Mouse (Mus musculus) hindbrain, postnatal 0 days (tissue): Measurements from ENCODE around the gene Znrf1. TPM values are rescaled to one million over a fixed set of nuclear protein-coding genes. Genes with fewer than 3 reads are reported as not detected.

ENCODE experiments used
- ATAC-seq: fragments of 200-750 bp; cut with Nextera tagmentation; 2 replicates; pipeline ENCODE4 v1.8.0; 2017; ENCODE audit warnings: mild to moderate bottlenecking, moderate TSS enrichment, moderate library complexity
- DNase-seq: peaks from one replicate; pipeline ENCODE4 v3.0.0-alpha.2; 2015; ENCODE audit warnings: low spot score
- H3K27ac ChIP-seq: fragments of 300-500 bp; sonication (generic); 2 replicates; pipeline ENCODE4 v1.5.1; 2014; ENCODE audit warnings: mild to moderate bottlenecking
- H3K27me3 ChIP-seq: fragments of 300-500 bp; sonication (generic); 2 replicates; pipeline ENCODE4 v1.6.1; 2014; ENCODE audit warnings: low read length, mixed read lengths; ENCODE audit not compliant: insufficient read depth
- H3K36me3 ChIP-seq: fragments of 300-500 bp; sonication (generic); 2 replicates; pipeline ENCODE4 v1.6.1; 2014; ENCODE audit warnings: low read length, mixed read lengths; ENCODE audit not compliant: insufficient read depth
- H3K4me1 ChIP-seq: fragments of 300-500 bp; sonication (generic); 2 replicates; pipeline ENCODE4 v1.6.1; 2014; ENCODE audit warnings: antibody characterized with exemption, low read length, mixed read lengths; ENCODE audit not compliant: insufficient read depth
- H3K4me2 ChIP-seq: fragments of 300-500 bp; sonication (generic); 2 replicates; pipeline ENCODE4 v1.6.1; 2014; ENCODE audit warnings: low read depth, mild to moderate bottlenecking, low read length, moderate library complexity, mixed read lengths
- H3K4me3 ChIP-seq: fragments of 300-500 bp; sonication (generic); 2 replicates; pipeline ENCODE4 v1.5.1; 2014; ENCODE audit warnings: low read length
- H3K9ac ChIP-seq: fragments of 300-500 bp; sonication (generic); replicated peaks from 2 replicates; pipeline ENCODE4 v1.6.1; 2014; ENCODE audit warnings: mild to moderate bottlenecking, low read length, moderate library complexity, mixed read lengths
- H3K9me3 ChIP-seq: fragments of 300-500 bp; sonication (generic); 2 replicates; pipeline ENCODE4 v1.6.1; 2016; ENCODE audit warnings: low read length, mixed read lengths
- CTCF ChIP-seq: IDR thresholded peaks from 2 replicates; pipeline ENCODE4 v1.5.1; 2016; ENCODE audit warnings: antibody characterized with exemption, control low read depth, low read depth
- WGBS: fragments of 180-500 bp; shearing (Covaris S2); extraction: QIAGEN DNeasy Blood & Tissue Kit; methylation state at CpG from one replicate; pipeline ENCODE4 v1.1.7; 2014; 5-methylcytosine and 5-hydroxymethylcytosine counted together
- polyA plus RNA-seq: library from polyadenylated mRNA; unstranded; fragments of >200 nt; fragmentation: Nextera tagmentation; extraction: Ambion mirVana; gene quantifications from 2 replicates; pipeline ENCODE4 v1.2.1, GENCODE M21; 2015
- total RNA-seq: library from RNA; depleted of rRNA; stranded (reverse); fragments of >200 nt; gene quantifications from 2 replicates; pipeline ENCODE4 v1.2.3, GENCODE M21; 2014

Znrf1 gene
- total and polyA plus RNA-seq, 2 experiments from 2014 or later = 76.1 to 194 TPM

DNA sequence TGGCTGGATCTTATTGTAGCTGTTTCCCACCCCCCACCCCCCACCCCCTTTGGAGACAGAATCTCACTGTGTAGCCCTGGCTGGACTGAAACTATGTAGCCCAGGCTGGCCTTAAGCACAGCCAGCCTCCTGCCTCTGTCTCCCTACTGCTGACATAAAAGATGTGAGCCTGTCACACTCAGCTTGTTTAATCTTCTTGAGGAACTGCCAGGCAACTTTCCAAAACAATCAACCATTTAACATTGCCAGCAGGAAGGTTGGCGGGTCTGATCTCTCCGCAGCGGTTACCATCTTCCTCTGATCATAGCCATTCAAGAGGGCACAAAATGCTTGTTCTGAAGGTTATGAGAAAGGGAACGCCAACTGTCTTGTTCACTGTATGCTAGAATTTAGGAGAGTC, 2.4 kb upstream of the Znrf1 start:
- H3K27me3 ChIP-seq = no peaks in the 10 kb centered on the region
- 42% methylated on average over 4 of the region's 4 CpGs for WGBS
- no peaks in the 10 kb centered on the region for H3K9me3 ChIP-seq
- ATAC-seq = no peak
- no peaks in the 10 kb centered on the region for H3K36me3 ChIP-seq
- H3K4me3 ChIP-seq = no peak overlapping the region
- H3K9ac ChIP-seq = no peak overlapping the region
- DNase-seq = peak; percentile 28
- H3K27ac ChIP-seq = no peak overlapping the region
- no peak overlapping the region for H3K4me2 ChIP-seq
- no peak for TF ChIP-seq CTCF
- no peaks in the 10 kb centered on the region for H3K4me1 ChIP-seq

DNA sequence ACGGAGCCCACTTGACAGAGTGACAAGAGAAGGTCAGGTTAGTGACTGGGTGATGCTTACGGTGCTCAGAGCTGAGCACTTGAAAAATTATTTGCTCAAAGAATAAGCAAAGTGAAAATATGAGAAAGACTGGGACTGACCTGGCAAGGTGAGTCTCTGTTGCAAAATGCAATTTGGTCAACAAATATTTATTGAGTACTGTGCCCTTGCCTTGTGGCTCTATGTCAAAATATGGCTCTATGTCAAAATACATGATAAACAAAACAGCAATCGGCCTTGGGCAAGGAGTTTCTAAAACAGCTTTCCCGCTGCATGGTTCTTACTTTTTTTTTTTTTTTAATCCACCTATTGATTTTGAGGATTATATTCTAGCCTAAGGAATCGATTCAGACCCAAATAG, 406 bp upstream of the Znrf1 start:
- H3K4me3 ChIP-seq = peak overlapping the region; percentile 96; the same call in 1 of the 2 replicates
- DNase-seq (no peak), ATAC-seq (no peak)
- TF ChIP-seq CTCF = no peak
- no peak overlapping the region; the same call in 1 of the 2 replicates for H3K9ac ChIP-seq
- no peak overlapping the region for H3K27ac ChIP-seq
- peaks cover 11% of the 10 kb centered on the region for H3K4me1 ChIP-seq
- no peaks in the 10 kb centered on the region for H3K36me3 ChIP-seq
- WGBS = 31% methylated on average over 5 of the region's 5 CpGs
- H3K9me3 ChIP-seq = no peaks in the 10 kb centered on the region
- peak overlapping the region; percentile 71 for H3K4me2 ChIP-seq
- no peaks in the 10 kb centered on the region for H3K27me3 ChIP-seq

DNA sequence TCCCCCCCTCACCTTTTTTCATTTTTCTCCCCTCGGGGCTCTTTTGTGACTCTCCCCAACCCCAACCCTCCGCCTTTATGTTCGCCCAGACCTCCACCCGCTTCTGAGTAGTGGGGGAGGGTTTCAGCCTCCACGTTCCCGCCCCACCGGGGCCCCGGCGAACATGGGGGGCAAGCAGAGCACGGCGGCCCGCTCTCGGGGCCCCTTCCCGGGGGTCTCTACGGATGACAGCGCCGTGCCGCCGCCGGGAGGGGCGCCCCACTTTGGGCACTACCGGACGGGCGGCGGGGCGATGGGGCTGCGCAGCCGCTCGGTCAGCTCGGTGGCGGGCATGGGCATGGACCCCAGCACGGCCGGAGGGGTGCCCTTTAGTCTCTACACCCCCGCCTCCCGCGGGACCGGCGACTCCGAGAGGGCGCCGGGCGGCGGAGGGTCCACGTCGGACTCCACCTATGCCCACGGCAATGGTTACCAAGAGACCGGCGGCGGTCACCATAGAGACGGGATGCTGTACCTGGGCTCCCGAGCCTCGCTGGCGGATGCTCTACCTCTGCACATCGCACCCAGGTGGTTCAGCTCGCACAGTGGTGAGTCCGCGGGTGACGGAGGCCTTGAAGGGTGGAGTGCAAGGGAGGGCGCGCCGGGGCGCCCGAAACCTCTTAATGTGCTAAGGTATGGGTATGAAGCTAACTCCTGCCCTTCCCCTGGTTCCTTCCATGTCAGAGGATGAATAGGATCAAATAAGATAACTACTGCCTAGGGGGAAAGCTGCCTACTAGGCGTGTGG, 1.3 kb downstream of the Znrf1 start:
- no peak for TF ChIP-seq CTCF
- H3K27me3 ChIP-seq = no peaks in the 10 kb centered on the region
- peaks cover 17% of the 10 kb centered on the region for H3K4me1 ChIP-seq
- H3K27ac ChIP-seq = peak overlapping the region; percentile 95
- ATAC-seq (peak; percentile 58), DNase-seq (peak; percentile 55)
- no peaks in the 10 kb centered on the region for H3K9me3 ChIP-seq
- peak overlapping the region; percentile 71 for H3K4me2 ChIP-seq
- under 1% methylated on average over 64 of the region's 64 CpGs for WGBS
- peak overlapping the region; percentile 96 for H3K4me3 ChIP-seq
- H3K36me3 ChIP-seq = no peaks in the 10 kb centered on the region
- peak overlapping the region; percentile 90 for H3K9ac ChIP-seq

DNA sequence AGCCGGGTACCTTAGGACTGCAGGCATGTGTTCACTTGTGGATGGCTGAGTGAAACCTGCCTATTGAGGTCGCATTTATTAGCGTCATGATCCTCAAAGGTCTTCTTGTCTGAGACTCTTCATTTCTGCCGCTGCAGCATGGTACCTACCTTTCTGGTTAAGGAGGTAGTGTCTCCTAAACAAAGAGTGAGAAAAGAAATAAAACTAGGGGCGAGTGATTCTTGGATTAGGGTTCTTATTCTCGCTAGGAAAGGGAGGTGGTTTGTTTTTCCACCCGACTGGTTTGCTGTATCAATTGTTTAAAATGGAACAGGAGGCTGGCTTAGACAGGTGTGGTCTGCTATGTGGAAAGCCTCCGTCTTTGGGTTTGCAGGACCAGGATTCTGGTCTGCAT, 1.9 kb downstream of the Znrf1 start:
- H3K4me3 ChIP-seq = peak overlapping the region; percentile 96
- no peaks in the 10 kb centered on the region for H3K36me3 ChIP-seq
- WGBS = 3% methylated on average over 8 of the region's 8 CpGs
- peak overlapping the region; percentile 90 for H3K9ac ChIP-seq
- H3K9me3 ChIP-seq = no peaks in the 10 kb centered on the region
- no peak for TF ChIP-seq CTCF
- no peaks in the 10 kb centered on the region for H3K27me3 ChIP-seq
- ATAC-seq (no peak), DNase-seq (peak; percentile 8)
- H3K4me2 ChIP-seq = peak overlapping the region; percentile 71
- peak overlapping the region; percentile 95 for H3K27ac ChIP-seq
- peaks cover 17% of the 10 kb centered on the region for H3K4me1 ChIP-seq

DNA sequence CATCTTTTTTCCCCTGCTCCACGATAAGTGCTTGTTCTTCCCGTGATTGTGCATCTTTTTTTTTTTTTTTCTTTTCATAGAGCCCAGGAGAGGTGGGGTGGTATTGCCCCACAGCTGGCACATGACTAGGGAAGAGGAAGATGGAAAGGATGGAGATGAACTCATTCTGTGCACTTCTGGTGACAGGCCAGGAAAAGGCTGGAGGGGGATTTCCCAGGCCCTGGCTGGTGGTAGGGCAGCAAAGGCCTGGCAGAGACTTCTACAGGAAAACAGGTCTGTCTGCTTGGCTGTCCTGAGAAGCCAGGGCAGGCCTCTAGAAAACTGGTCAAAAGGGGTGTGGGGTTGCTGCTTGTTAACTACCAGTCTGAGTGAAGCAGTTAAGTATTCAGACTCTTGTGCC, 2.3 kb downstream of the Znrf1 start:
- Histone ChIP-seq H3K4me3 (peak overlapping the region; percentile 96), H3K4me1 (peaks cover 17% of the 10 kb centered on the region), H3K27ac (peak overlapping the region; percentile 95; the same call in 1 of the 2 replicates), H3K9me3 (no peaks in the 10 kb centered on the region), H3K9ac (peak overlapping the region; percentile 90), H3K4me2 (peak overlapping the region; percentile 71), H3K36me3 (no peaks in the 10 kb centered on the region), H3K27me3 (no peaks in the 10 kb centered on the region)
- no peak for TF ChIP-seq CTCF
- ATAC-seq (no peak), DNase-seq (peak; percentile 17)
- 0% methylated on average over 2 of the region's 2 CpGs for WGBS

DNA sequence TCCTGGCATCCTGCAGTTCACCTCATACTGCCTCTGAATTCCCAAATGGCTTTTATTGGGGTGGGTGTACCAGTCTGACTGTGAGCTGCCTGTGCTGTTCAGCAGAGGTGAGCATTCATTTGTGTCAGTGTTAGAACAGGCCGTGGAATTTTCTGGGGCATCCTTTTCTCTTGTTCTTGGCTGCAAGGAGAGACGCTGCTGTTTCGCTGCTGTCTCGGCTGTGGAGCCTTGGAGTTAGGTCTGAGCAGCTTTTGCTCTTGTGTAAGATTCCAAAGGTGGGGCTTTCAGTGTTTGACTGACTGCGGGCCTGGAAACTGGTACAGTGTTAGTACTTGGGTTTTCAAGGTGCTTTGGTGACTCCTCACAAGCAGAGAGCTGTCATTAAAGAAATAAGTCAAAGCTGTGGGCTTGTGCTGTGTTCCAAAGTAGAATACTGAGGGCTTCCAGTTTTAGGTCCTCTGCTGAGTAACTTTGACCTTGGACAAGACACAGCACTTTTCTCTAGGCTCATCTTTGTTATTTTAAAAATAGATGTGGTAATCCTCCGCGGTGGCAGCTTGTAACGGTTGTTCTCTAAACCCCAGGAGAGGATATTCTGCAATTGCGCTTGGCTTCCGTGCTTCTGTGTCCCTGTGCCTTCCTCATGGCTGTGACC, 3.7 kb downstream of the Znrf1 start:
- Histone ChIP-seq H3K27me3 (no peaks in the 10 kb centered on the region), H3K36me3 (no peaks in the 10 kb centered on the region), H3K4me2 (peak overlapping the region; percentile 71), H3K27ac (peak overlapping the region; percentile 12; the same call in 1 of the 2 replicates), H3K9ac (0 out of 2 replicates have a peak overlapping the region, but pooled peaks have one; percentile 24), H3K4me1 (peaks cover 17% of the 10 kb centered on the region), H3K4me3 (peak overlapping the region; percentile 96), H3K9me3 (no peaks in the 10 kb centered on the region)
- no peak for DNase-seq
- no peak for ATAC-seq
- WGBS = 30% methylated on average over 10 of the region's 10 CpGs
- no peak for TF ChIP-seq CTCF
